Mouse (Mus musculus) lung, adult 18-20 months (tissue): Measurements from ENCODE around the gene Tmem132c.

Experiments used
- DNase-seq, 2 experiments: peaks; one replicate each; pipeline ENCODE4 v3.0.0; 2022; ENCODE audit warnings: mixed read lengths in 2 of 2

The Tmem132c gene

DNA sequence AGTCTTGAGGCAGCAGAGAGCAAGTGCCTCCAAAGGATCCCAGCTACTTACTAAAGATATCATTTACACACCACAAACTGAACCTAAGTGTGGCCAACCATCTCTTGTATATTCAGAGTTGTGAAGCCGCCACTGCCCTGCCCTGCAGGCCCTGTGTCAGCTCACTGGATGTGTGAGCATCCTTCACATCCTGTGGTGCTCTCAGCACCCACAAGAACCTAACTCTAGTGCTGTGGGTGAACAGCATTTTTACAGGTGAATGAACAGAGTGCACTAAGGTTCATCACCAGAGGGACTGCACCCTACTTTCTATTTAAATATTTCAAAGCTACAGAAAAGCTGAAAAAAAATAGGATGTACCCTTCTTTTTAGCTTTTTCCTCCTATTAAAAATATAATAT lies 370.3 kb downstream of the Tmem132c start:
- no peak for DNase-seq

DNA sequence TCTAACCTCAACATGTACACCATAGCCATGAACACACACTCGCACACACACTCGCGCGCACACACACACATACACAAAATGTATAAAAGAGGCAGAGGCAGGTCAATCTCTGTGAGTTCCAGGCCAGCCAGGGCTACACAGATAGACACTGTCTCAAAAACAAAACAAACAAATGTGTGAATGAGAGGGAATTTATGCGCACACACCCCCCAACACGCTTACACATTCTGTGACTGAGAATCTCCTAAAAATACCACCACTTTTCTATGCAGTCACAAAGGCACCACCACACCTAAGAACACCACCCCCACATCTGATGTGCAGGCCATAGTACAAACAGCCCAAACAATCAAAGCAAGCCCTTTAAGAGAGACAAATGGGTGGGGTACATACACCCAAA lies 370.8 kb downstream of the Tmem132c start:
- DNase-seq, result no peak
